Mouse (Mus musculus): ENCODE measurements around the gene Pank4. TPM values are rescaled to one million over a fixed set of nuclear protein-coding genes. Genes with fewer than 3 reads are reported as not detected.

Pank4 gene
- polyA plus RNA-seq (2017; shearing (Covaris generic)), result 68.0 TPM

GRCm38 (mm10) chr4:154963901-154964580 is at the start of gene Pank4:
Gene Pank4, plus strand, starts transcription at chr4:154964123.

GRCm38 (mm10) chr4:154928395-154929087 is 35.4 kb upstream of the Pank4 start, which contains the start of gene Tnfrsf14:
Gene Tnfrsf14, minus strand, starts transcription at chr4:154928563.

GRCm38 (mm10) chr4:154960690-154961225 is 3.2 kb upstream of the Pank4 start, which contains the start of gene Hes5:
Gene Hes5, plus strand, starts transcription at chr4:154960923.

Other genes with a start within 250 kb of the Pank4 start
- not detected for gene Ttc34, start 126.7 kb upstream of the Pank4 start, polyA plus RNA-seq (2017; shearing (Covaris generic))
- not detected for gene Mmel1, start 94.5 kb upstream of the Pank4 start, polyA plus RNA-seq (2017; shearing (Covaris generic))
- 4.2 TPM for gene Fam213b, start 65.0 kb upstream of the Pank4 start, polyA plus RNA-seq (2017; shearing (Covaris generic))
- 10.3 TPM for gene Tnfrsf14, start 35.6 kb upstream of the Pank4 start, polyA plus RNA-seq (2017; shearing (Covaris generic))
- gene Hes5, start 3.2 kb upstream of the Pank4 start, polyA plus RNA-seq (2017; shearing (Covaris generic)), result 1.1 TPM
- gene Plch2, start 92.7 kb downstream of the Pank4 start, polyA plus RNA-seq (2017; shearing (Covaris generic)), result 0.35 TPM
- gene Pex10, start 102.9 kb downstream of the Pank4 start, polyA plus RNA-seq (2017; shearing (Covaris generic)), result 12.8 TPM
- gene Rer1, start 122.3 kb downstream of the Pank4 start, polyA plus RNA-seq (2017; shearing (Covaris generic)), result 176 TPM
- 1.4 TPM for gene Morn1, start 122.5 kb downstream of the Pank4 start, polyA plus RNA-seq (2017; shearing (Covaris generic))